Mouse (Mus musculus) urinary bladder, postnatal 0 days (tissue): ENCODE results near the gene Txnrd2. TPM values are rescaled to one million over a fixed set of nuclear protein-coding genes. Genes with fewer than 3 reads are reported as not detected.

Source experiments
- polyA plus RNA-seq: library from polyadenylated mRNA; unstranded; fragments of >200 nt; fragmentation: Nextera tagmentation; extraction: Ambion mirVana; gene quantifications from 2 replicates; pipeline ENCODE4 v1.2.1, GENCODE M21; 2015

Txnrd2 gene
- polyA plus RNA-seq = 18.6 and 18.8 TPM in 2 replicates

DNA sequence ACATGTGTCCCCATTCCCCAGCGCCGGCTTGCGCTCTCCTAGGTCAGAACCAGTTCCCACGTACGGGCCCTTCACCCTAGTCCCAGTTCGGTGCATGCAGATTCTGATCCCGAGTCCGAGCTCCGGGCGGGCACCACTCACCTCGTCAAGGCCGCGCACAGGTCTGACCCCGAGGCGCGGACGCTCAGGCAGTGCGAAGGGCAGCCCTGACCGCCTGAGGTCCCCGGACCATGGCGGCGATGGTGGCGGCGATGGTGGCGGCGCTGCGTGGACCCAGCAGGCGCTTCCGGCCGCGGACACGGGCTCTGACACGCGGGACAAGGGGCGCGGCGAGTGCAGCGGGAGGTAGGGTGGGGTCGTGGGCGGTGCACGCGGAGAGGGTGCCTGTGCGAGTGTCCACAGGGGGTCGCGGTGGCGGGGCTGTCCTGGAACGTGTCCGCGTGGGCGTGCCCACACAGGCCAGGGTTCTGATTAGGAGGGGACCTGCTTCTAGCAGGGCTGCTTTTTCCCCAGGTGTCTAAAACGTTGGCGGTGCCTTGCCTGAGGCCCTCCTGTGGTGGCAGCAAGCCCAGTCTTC lies at the start of gene Txnrd2:
TSS of gene Txnrd2 (plus strand) at position 170 of the 577 bp plus-strand sequence.

GRCm38 (mm10) chr16:18426802-18427280 lies 657 bp downstream of the Txnrd2 start, which contains the start of gene Comt:
Gene Comt, minus strand, starts transcription at chr16:18426852.

GRCm38 (mm10) chr16:18498558-18498990 lies 72.4 kb downstream of the Txnrd2 start, which contains the start of the genes Gnb1l and Rtl10:
Gene Gnb1l, plus strand, starts transcription at chr16:18498713.
Gene Rtl10, plus strand, starts transcription at chr16:18498901.

Other genes with a start within 250 kb of the Txnrd2 start
- not detected in 2 replicates for gene Ccdc188, start 208.5 kb upstream of the Txnrd2 start, polyA plus RNA-seq
- 13.8 and 14.6 TPM in 2 replicates for gene Zdhhc8, start 191.2 kb upstream of the Txnrd2 start, polyA plus RNA-seq
- 43.9 and 45.4 TPM in 2 replicates for gene Trmt2a, start 177.7 kb upstream of the Txnrd2 start, polyA plus RNA-seq
- gene Ranbp1, start 177.7 kb upstream of the Txnrd2 start, polyA plus RNA-seq = 225 and 297 TPM in 2 replicates
- gene Gm49776, start 168.1 kb upstream of the Txnrd2 start, polyA plus RNA-seq = 1.3 TPM in 1 of 2 replicates, not detected in the other
- gene Dgcr8, start 137.1 kb upstream of the Txnrd2 start, polyA plus RNA-seq = 11.5 and 11.7 TPM in 2 replicates
- 27.0 and 27.2 TPM in 2 replicates for gene Tango2, start 78.3 kb upstream of the Txnrd2 start, polyA plus RNA-seq
- gene Arvcf, start 78.2 kb upstream of the Txnrd2 start, polyA plus RNA-seq = 5.0 and 6.0 TPM in 2 replicates
- 163 and 182 TPM in 2 replicates for gene Comt, start 468 bp downstream of the Txnrd2 start, polyA plus RNA-seq
- 9.1 and 11.1 TPM in 2 replicates for gene Gnb1l, start 72.3 kb downstream of the Txnrd2 start, polyA plus RNA-seq
- 1.6 and 2.2 TPM in 2 replicates for gene Rtl10, start 72.5 kb downstream of the Txnrd2 start, polyA plus RNA-seq
- gene Tbx1, start 164.3 kb downstream of the Txnrd2 start, polyA plus RNA-seq = 0.47 and 0.51 TPM in 2 replicates
- gene Gp1bb, start 196.0 kb downstream of the Txnrd2 start, polyA plus RNA-seq = 5.2 and 6.6 TPM in 2 replicates
- 1.1 and 1.5 TPM in 2 replicates for gene Gm49601, start 200.0 kb downstream of the Txnrd2 start, polyA plus RNA-seq
- 33.1 and 43.4 TPM in 2 replicates for gene Sept5, start 203.6 kb downstream of the Txnrd2 start, polyA plus RNA-seq